Mouse (Mus musculus): Measurements from ENCODE around the gene Setdb2. TPM values are rescaled to one million over a fixed set of nuclear protein-coding genes. Genes with fewer than 3 reads are reported as not detected.

Gene Setdb2
- 8.0 and 10.0 TPM in 2 replicates for polyA plus RNA-seq (2015; fragmentation: Nextera tagmentation; extraction: Ambion mirVana)

GRCm38 (mm10) chr14:59440558-59441471, at the start of gene Setdb2, which contains the start of gene Cab39l:
Setdb2 (minus strand) TSS chr14:59440884.
Cab39l (plus strand) TSS chr14:59440972.
- WGBS: under 1% methylated on average over 66 of the region's 66 CpGs
- peak; percentile 99 for ATAC-seq (ENCODE audit: insufficient read depth, low FRiP score)

GRCm38 (mm10) chr14:59485247-59485810, 44.6 kb upstream of the Setdb2 start:
- Histone ChIP-seq H3K4me1 (ENCODE audit: control insufficient read depth, insufficient read depth, low read length) (no peaks in the 10 kb centered on the region), H3K4me3 (replicated peaks; ENCODE audit: low read length) (no peak overlapping the region), H3K9ac (ENCODE audit: low read length) (no peak overlapping the region), H3K4me2 (ENCODE audit: low read depth, low read length) (no peak overlapping the region), H3K27me3 (ENCODE audit: control insufficient read depth, insufficient read depth, low read length) (no peaks in the 10 kb centered on the region), H3K27ac (ENCODE audit: low read length) (no peak overlapping the region), H3K36me3 (ENCODE audit: control insufficient read depth, insufficient read depth, low read length) (no peaks in the 10 kb centered on the region), H3K9me3 (replicated peaks; ENCODE audit: control insufficient read depth, low read length) (no peaks in the 10 kb centered on the region)
- 91% methylated on average over 4 of the region's 4 CpGs for WGBS
- ATAC-seq (ENCODE audit: insufficient read depth, low FRiP score): no peak

More at GRCm38 (mm10) chr14:59440558-59441471, at the start of gene Setdb2, which contains the start of gene Cab39l:
- Histone ChIP-seq H3K36me3 (ENCODE audit: control insufficient read depth, insufficient read depth, low read length) (no peaks in the 10 kb centered on the region), H3K27me3 (ENCODE audit: control insufficient read depth, insufficient read depth, low read length) (no peaks in the 10 kb centered on the region), H3K27ac (ENCODE audit: low read length) (peak within 1 kb of the TSS; percentile 92), H3K9ac (ENCODE audit: low read length) (peak within 1 kb of the TSS; percentile 94), H3K4me2 (ENCODE audit: low read depth, low read length) (peak within 1 kb of the TSS; percentile 83), H3K4me3 (replicated peaks; ENCODE audit: low read length) (peak within 1 kb of the TSS; percentile 95), H3K4me1 (ENCODE audit: control insufficient read depth, insufficient read depth, low read length) (no peaks in the 10 kb centered on the region; the same call in 1 of the 2 replicates), H3K9me3 (replicated peaks; ENCODE audit: control insufficient read depth, low read length) (no peaks in the 10 kb centered on the region)

GRCm38 (mm10) chr14:59478699-59479098, 38.0 kb upstream of the Setdb2 start:
- H3K9me3 ChIP-seq (replicated peaks; ENCODE audit: control insufficient read depth, low read length): no peaks in the 10 kb centered on the region
- 0 out of 2 replicates have a peak overlapping the region, but pooled peaks have one; percentile 4 for H3K4me3 ChIP-seq (replicated peaks; ENCODE audit: low read length)
- H3K36me3 ChIP-seq (ENCODE audit: control insufficient read depth, insufficient read depth, low read length): no peaks in the 10 kb centered on the region
- H3K27me3 ChIP-seq (ENCODE audit: control insufficient read depth, insufficient read depth, low read length): no peaks in the 10 kb centered on the region
- 33% methylated on average over 6 of the region's 6 CpGs for WGBS
- H3K4me2 ChIP-seq (ENCODE audit: low read depth, low read length): peak overlapping the region; percentile 27; the same call in 1 of the 2 replicates
- no peak overlapping the region for H3K9ac ChIP-seq (ENCODE audit: low read length)
- peak overlapping the region; percentile 60 for H3K27ac ChIP-seq (ENCODE audit: low read length)
- ATAC-seq (ENCODE audit: insufficient read depth, low FRiP score): 0 out of 2 replicates have a peak, but pooled peaks have one; percentile 66
- peaks cover 7% of the 10 kb centered on the region; the same call in 1 of the 2 replicates for H3K4me1 ChIP-seq (ENCODE audit: control insufficient read depth, insufficient read depth, low read length)

- WGBS: 89% methylated on average over 1 of the region's 1 CpGs
- Histone ChIP-seq H3K36me3 (ENCODE audit: control insufficient read depth, insufficient read depth, low read length) (no peaks in the 10 kb centered on the region), H3K27me3 (ENCODE audit: control insufficient read depth, insufficient read depth, low read length) (no peaks in the 10 kb centered on the region), H3K27ac (ENCODE audit: low read length) (no peak overlapping the region), H3K9me3 (replicated peaks; ENCODE audit: control insufficient read depth, low read length) (no peaks in the 10 kb centered on the region), H3K9ac (ENCODE audit: low read length) (no peak overlapping the region), H3K4me2 (ENCODE audit: low read depth, low read length) (no peak overlapping the region), H3K4me1 (ENCODE audit: control insufficient read depth, insufficient read depth, low read length) (no peaks in the 10 kb centered on the region), H3K4me3 (replicated peaks; ENCODE audit: low read length) (no peak overlapping the region)
- ATAC-seq (ENCODE audit: insufficient read depth, low FRiP score): no peak
Observed at GRCm38 (mm10) chr14:59470781-59471180, 30.1 kb upstream of the Setdb2 start.

- no peak overlapping the region for H3K9ac ChIP-seq (ENCODE audit: low read length)
- no peaks in the 10 kb centered on the region for H3K27me3 ChIP-seq (ENCODE audit: control insufficient read depth, insufficient read depth, low read length)
- no peak overlapping the region for H3K4me2 ChIP-seq (ENCODE audit: low read depth, low read length)
- no peaks in the 10 kb centered on the region for H3K9me3 ChIP-seq (replicated peaks; ENCODE audit: control insufficient read depth, low read length)
- no peaks in the 10 kb centered on the region for H3K36me3 ChIP-seq (ENCODE audit: control insufficient read depth, insufficient read depth, low read length)
- no peak overlapping the region for H3K4me3 ChIP-seq (replicated peaks; ENCODE audit: low read length)
- no peak overlapping the region for H3K27ac ChIP-seq (ENCODE audit: low read length)
- 57% methylated on average over 1 of the region's 1 CpGs for WGBS
- H3K4me1 ChIP-seq (ENCODE audit: control insufficient read depth, insufficient read depth, low read length): no peaks in the 10 kb centered on the region
- no peak for ATAC-seq (ENCODE audit: insufficient read depth, low FRiP score)
Observed at GRCm38 (mm10) chr14:59467798-59468197, 27.1 kb upstream of the Setdb2 start.

- no peaks in the 10 kb centered on the region for H3K4me1 ChIP-seq (ENCODE audit: control insufficient read depth, insufficient read depth, low read length)
- no peak for ATAC-seq (ENCODE audit: insufficient read depth, low FRiP score)
- no peaks in the 10 kb centered on the region for H3K27me3 ChIP-seq (ENCODE audit: control insufficient read depth, insufficient read depth, low read length)
- H3K36me3 ChIP-seq (ENCODE audit: control insufficient read depth, insufficient read depth, low read length): no peaks in the 10 kb centered on the region
- H3K9me3 ChIP-seq (replicated peaks; ENCODE audit: control insufficient read depth, low read length): no peaks in the 10 kb centered on the region
- H3K4me3 ChIP-seq (replicated peaks; ENCODE audit: low read length): no peak overlapping the region
- no peak overlapping the region for H3K4me2 ChIP-seq (ENCODE audit: low read depth, low read length)
- no peak overlapping the region for H3K27ac ChIP-seq (ENCODE audit: low read length)
- no peak overlapping the region for H3K9ac ChIP-seq (ENCODE audit: low read length)
- 98% methylated on average over 2 of the region's 2 CpGs for WGBS
Observed at GRCm38 (mm10) chr14:59466503-59466902, 25.8 kb upstream of the Setdb2 start.

GRCm38 (mm10) chr14:59447981-59448380, 7.3 kb upstream of the Setdb2 start:
- no peak overlapping the region for H3K4me3 ChIP-seq (replicated peaks; ENCODE audit: low read length)
- no peaks in the 10 kb centered on the region for H3K36me3 ChIP-seq (ENCODE audit: control insufficient read depth, insufficient read depth, low read length)
- H3K27me3 ChIP-seq (ENCODE audit: control insufficient read depth, insufficient read depth, low read length): no peaks in the 10 kb centered on the region
- H3K4me1 ChIP-seq (ENCODE audit: control insufficient read depth, insufficient read depth, low read length): no peaks in the 10 kb centered on the region
- no peak overlapping the region for H3K9ac ChIP-seq (ENCODE audit: low read length)
- H3K27ac ChIP-seq (ENCODE audit: low read length): no peak overlapping the region
- H3K4me2 ChIP-seq (ENCODE audit: low read depth, low read length): no peak overlapping the region
- no peaks in the 10 kb centered on the region for H3K9me3 ChIP-seq (replicated peaks; ENCODE audit: control insufficient read depth, low read length)
- ATAC-seq (ENCODE audit: insufficient read depth, low FRiP score): no peak

GRCm38 (mm10) chr14:59445421-59445820, 4.7 kb upstream of the Setdb2 start:
- no peak overlapping the region for H3K4me3 ChIP-seq (replicated peaks; ENCODE audit: low read length)
- no peaks in the 10 kb centered on the region for H3K27me3 ChIP-seq (ENCODE audit: control insufficient read depth, insufficient read depth, low read length)
- H3K4me1 ChIP-seq (ENCODE audit: control insufficient read depth, insufficient read depth, low read length): no peaks in the 10 kb centered on the region
- 84% methylated on average over 1 of the region's 1 CpGs for WGBS
- H3K9ac ChIP-seq (ENCODE audit: low read length): no peak overlapping the region
- no peak overlapping the region for H3K27ac ChIP-seq (ENCODE audit: low read length)
- H3K9me3 ChIP-seq (replicated peaks; ENCODE audit: control insufficient read depth, low read length): no peaks in the 10 kb centered on the region
- no peaks in the 10 kb centered on the region for H3K36me3 ChIP-seq (ENCODE audit: control insufficient read depth, insufficient read depth, low read length)
- H3K4me2 ChIP-seq (ENCODE audit: low read depth, low read length): no peak overlapping the region
- no peak for ATAC-seq (ENCODE audit: insufficient read depth, low FRiP score)

GRCm38 (mm10) chr14:59441472-59441805, 755 bp upstream of the Setdb2 start:
- 6% methylated on average over 6 of the region's 6 CpGs for WGBS

More at GRCm38 (mm10) chr14:59441472-59441805, 755 bp upstream of the Setdb2 start:
- H3K27ac ChIP-seq (ENCODE audit: low read length): peak overlapping the region; percentile 92
- peak overlapping the region; percentile 94 for H3K9ac ChIP-seq (ENCODE audit: low read length)
- H3K9me3 ChIP-seq (replicated peaks; ENCODE audit: control insufficient read depth, low read length): no peaks in the 10 kb centered on the region
- H3K4me2 ChIP-seq (ENCODE audit: low read depth, low read length): peak overlapping the region; percentile 79
- H3K27me3 ChIP-seq (ENCODE audit: control insufficient read depth, insufficient read depth, low read length): no peaks in the 10 kb centered on the region
- no peak for ATAC-seq (ENCODE audit: insufficient read depth, low FRiP score)
- H3K4me1 ChIP-seq (ENCODE audit: control insufficient read depth, insufficient read depth, low read length): no peaks in the 10 kb centered on the region; the same call in 1 of the 2 replicates
- no peaks in the 10 kb centered on the region for H3K36me3 ChIP-seq (ENCODE audit: control insufficient read depth, insufficient read depth, low read length)
- H3K4me3 ChIP-seq (replicated peaks; ENCODE audit: low read length): peak overlapping the region; percentile 95
